Mouse (Mus musculus) retina, adult 2 months (tissue): ENCODE results near the gene Ptafr.

Experiments
- DNase-seq: peaks from one replicate; pipeline ENCODE4 v3.0.0-alpha.2; 2012; ENCODE audit warnings: low read depth, low spot score

The Ptafr gene

GRCm38 (mm10) chr4:132617873-132618272 is 54.0 kb downstream of the Ptafr start:
- no peak for DNase-seq

- no peak for DNase-seq
Measured at GRCm38 (mm10) chr4:132618850-132619375, 55.0 kb downstream of the Ptafr start.

GRCm38 (mm10) chr4:132620134-132620533 is 56.3 kb downstream of the Ptafr start:
- DNase-seq: no peak

GRCm38 (mm10) chr4:132621287-132622068 is 57.6 kb downstream of the Ptafr start:
- no peak for DNase-seq

DNA sequence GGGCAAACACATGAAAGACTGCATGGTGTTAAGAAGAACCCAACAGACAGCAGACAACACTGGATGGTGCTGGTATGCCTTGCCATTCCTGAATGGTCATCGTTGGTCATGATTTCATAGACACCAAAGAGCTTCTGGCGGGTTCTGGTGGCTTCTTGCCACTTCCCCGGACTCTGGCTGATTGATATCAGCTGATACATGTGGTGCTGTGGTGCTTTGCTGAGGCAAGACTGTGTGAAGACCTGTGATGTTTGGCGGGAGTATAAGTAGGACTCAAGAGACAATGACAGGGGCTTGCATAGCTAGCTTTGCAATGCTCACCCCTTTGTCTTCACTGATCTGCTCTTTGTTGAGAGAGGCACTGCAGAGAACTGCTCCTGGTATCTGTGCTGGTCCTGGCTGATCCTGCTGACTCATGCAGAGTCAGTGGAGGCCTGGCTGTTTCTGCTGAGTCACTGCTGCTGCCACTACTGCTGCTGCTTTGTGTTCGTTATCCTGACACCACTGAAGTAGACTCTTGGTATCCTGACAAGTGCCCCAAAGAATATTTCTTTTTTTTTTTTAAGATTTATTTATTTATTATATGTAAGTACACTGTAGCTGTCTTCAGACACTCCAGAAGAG is 60.3 kb downstream of the Ptafr start:
- no peak for DNase-seq

DNA sequence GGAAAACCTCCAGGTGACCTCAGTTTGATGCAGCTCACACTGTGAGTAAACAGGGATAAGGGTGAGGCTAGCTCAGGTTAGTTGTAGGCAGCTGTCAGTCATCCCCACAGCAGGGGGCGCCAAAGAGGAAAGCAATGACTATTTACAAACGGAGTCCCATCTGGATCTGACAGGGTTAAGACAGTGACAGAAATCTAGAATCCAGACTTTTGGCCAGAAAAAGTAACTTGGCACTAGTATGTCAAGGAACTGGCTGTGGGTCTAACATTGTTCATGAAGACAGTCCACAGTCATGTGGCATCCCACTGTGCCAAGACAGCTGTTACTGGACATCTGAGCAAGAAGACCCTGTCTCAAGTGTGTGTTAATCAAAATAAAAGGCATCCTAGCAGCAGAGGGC is 65.0 kb downstream of the Ptafr start:
- DNase-seq: no peak
